Mouse (Mus musculus) liver, embryonic 11.5 days (tissue): ENCODE results near the gene Sall2. TPM values are rescaled to one million over a fixed set of nuclear protein-coding genes. Genes with fewer than 3 reads are reported as not detected.

Experiments
- ATAC-seq: fragments of 200-750 bp; cut with Nextera tagmentation; replicated peaks from 2 replicates; pipeline ENCODE4 v1.8.0; 2017; ENCODE audit warnings: moderate number of reproducible peaks, mild to moderate bottlenecking, moderate TSS enrichment, moderate library complexity; ENCODE audit not compliant: low FRiP score
- DNase-seq: peaks from one replicate; pipeline ENCODE4 v3.0.0-alpha.2; 2017; ENCODE audit warnings: low spot score
- H3K27ac ChIP-seq: fragments of 300-500 bp; sonication (generic); 2 replicates; pipeline ENCODE4 v1.5.1; 2014; ENCODE audit warnings: mild to moderate bottlenecking, low read depth, low read length, control low read depth
- H3K27me3 ChIP-seq: fragments of 300-500 bp; sonication (generic); replicated peaks from 2 replicates; pipeline ENCODE4 v1.6.1; 2014; ENCODE audit warnings: low read length, mixed read lengths; ENCODE audit not compliant: control insufficient read depth, insufficient read depth
- H3K36me3 ChIP-seq: fragments of 300-500 bp; sonication (generic); 2 replicates; pipeline ENCODE4 v1.6.1; 2014; ENCODE audit warnings: mild to moderate bottlenecking, low read length, moderate library complexity, mixed read lengths; ENCODE audit not compliant: control insufficient read depth, insufficient read depth
- H3K4me1 ChIP-seq: fragments of 300-500 bp; sonication (generic); replicated peaks from 2 replicates; pipeline ENCODE4 v1.6.1; 2014; ENCODE audit warnings: low read length, mixed read lengths; ENCODE audit not compliant: control insufficient read depth, insufficient read depth
- H3K4me2 ChIP-seq: fragments of 300-500 bp; sonication (generic); 2 replicates; pipeline ENCODE4 v1.6.1; 2014; ENCODE audit warnings: mild to moderate bottlenecking, control low read depth, moderate library complexity
- H3K4me3 ChIP-seq: fragments of 300-500 bp; sonication (generic); 2 replicates; pipeline ENCODE4 v1.5.1; 2014; ENCODE audit warnings: low read depth, low read length, control low read depth
- H3K9ac ChIP-seq: fragments of 300-500 bp; sonication (generic); 2 replicates; pipeline ENCODE4 v1.6.1; 2014; ENCODE audit warnings: low read depth, low read length, control low read depth
- H3K9me3 ChIP-seq: fragments of 300-500 bp; sonication (generic); 2 replicates; pipeline ENCODE4 v1.6.1; 2016; ENCODE audit warnings: low read length, inconsistent platforms, mixed read lengths; ENCODE audit not compliant: control insufficient read depth
- WGBS: fragments of 180-500 bp; shearing (Covaris S2); extraction: QIAGEN DNeasy Blood & Tissue Kit; methylation state at CpG from one replicate; pipeline ENCODE4 v1.1.7; 2014; 5-methylcytosine and 5-hydroxymethylcytosine counted together
- polyA plus RNA-seq: library from polyadenylated mRNA; unstranded; fragments of >200 nt; fragmentation: Nextera tagmentation; extraction: Ambion mirVana; gene quantifications from 2 replicates; pipeline ENCODE4 v1.2.1, GENCODE M21; 2014

Sall2 gene
- polyA plus RNA-seq: 9.8 and 11.6 TPM in 2 replicates

DNA sequence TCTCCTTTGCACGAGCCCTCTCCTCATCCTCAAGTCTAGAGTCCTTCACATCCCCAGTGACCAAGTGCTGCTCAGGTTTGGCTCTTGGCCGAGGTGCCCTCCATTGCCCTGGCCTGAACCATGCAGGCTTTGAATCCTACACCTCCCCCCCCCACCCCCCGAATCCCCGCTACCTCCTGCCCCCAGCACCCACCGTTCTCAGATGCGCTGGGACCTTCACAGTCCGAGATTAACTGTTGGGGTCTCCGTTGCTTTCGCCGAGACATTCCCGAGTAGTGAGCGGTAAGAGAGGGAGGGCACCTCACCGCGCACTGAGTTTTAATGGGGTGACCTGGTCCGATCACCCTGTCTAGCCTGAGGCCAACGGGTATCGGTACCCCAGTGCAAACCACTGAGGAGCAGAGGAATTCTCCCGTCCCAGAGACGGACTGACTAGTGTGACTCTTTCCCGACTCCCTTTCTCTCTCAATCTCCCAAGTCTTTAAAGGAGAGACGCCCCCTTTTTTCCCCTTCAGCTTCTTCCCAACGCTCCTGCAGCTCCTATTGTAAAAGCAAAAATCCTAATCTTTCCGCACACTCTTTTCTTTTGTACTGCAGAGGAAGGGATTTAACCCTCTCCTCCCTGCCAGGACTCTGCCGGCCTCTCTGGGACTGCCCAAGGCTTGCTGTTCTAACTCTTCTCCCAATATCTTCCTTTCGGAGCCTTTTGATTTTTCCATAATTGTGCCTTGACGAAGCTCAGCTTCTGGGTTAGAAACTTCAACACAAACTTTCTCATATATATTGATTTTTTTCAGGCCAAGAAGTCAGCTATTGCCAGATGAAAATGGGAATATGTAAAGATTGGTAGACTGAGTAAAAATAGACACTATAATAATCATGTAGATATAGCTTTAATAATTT lies at the start of gene Sall2:
Sall2 (minus strand) TSS at position 853 of the 903 bp plus-strand sequence.
- Histone ChIP-seq H3K4me1 (no peaks in the 10 kb centered on the region), H3K9me3 (no peaks in the 10 kb centered on the region), H3K9ac (no peak within 1 kb of the TSS), H3K36me3 (no peaks in the 10 kb centered on the region), H3K27ac (no peak within 1 kb of the TSS), H3K27me3 (peaks cover 55% of the 10 kb centered on the region), H3K4me2 (peak within 1 kb of the TSS; percentile 60), H3K4me3 (peak within 1 kb of the TSS; percentile 35)
- 4% methylated on average over 26 of the region's 26 CpGs for WGBS
- no peak for DNase-seq
- no peak for ATAC-seq

GRCm38 (mm10) chr14:52368741-52369140 lies 40.2 kb upstream of the Sall2 start:
- Histone ChIP-seq H3K36me3 (no peaks in the 10 kb centered on the region), H3K4me1 (no peaks in the 10 kb centered on the region), H3K27ac (no peak overlapping the region), H3K4me2 (no peak overlapping the region), H3K9me3 (no peaks in the 10 kb centered on the region), H3K4me3 (no peak overlapping the region), H3K9ac (no peak overlapping the region), H3K27me3 (no peaks in the 10 kb centered on the region)
- WGBS: 78% methylated on average over 3 of the region's 3 CpGs
- DNase-seq (no peak), ATAC-seq (no peak)

DNA sequence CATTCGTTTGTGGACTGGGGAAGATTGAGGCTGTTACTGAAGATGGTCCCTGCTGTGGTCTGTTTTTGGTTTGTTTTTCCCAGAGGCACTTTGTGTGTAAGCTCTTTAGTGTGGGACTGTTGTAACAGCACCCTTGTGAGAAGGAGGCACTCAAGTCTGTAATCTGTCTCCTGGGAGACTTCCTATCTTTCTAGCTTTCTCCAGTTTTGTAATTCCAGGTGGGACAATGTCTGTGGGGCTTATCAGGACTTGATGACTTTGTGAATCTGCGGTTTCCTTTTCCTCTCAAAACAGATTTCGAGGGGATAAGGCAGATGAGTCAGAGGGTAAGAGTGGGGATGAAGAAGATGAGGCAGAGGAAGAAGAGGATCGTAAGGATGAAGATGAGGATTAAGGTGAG lies 27.7 kb upstream of the Sall2 start, which contains the start of gene Olfr1513:
Olfr1513 (minus strand) TSS at position 101 of the 400 bp plus-strand sequence.
- Histone ChIP-seq H3K27ac (no peak within 1 kb of the TSS), H3K4me1 (no peaks in the 10 kb centered on the region), H3K27me3 (no peaks in the 10 kb centered on the region), H3K9me3 (no peaks in the 10 kb centered on the region), H3K9ac (no peak within 1 kb of the TSS), H3K4me3 (no peak within 1 kb of the TSS), H3K4me2 (no peak within 1 kb of the TSS), H3K36me3 (no peaks in the 10 kb centered on the region)
- DNase-seq (no peak), ATAC-seq (no peak)
- WGBS: 66% methylated on average over 4 of the region's 4 CpGs

- Histone ChIP-seq H3K4me1 (peaks cover 3% of the 10 kb centered on the region; the same call in 1 of the 2 replicates), H3K9ac (no peak overlapping the region), H3K36me3 (no peaks in the 10 kb centered on the region), H3K27me3 (no peaks in the 10 kb centered on the region), H3K4me3 (no peak overlapping the region), H3K4me2 (no peak overlapping the region), H3K9me3 (peaks cover 2% of the 10 kb centered on the region; the same call in 1 of the 2 replicates), H3K27ac (no peak overlapping the region)
- DNase-seq (no peak), ATAC-seq (no peak)
- WGBS: 72% methylated on average over 6 of the region's 6 CpGs
Measured at GRCm38 (mm10) chr14:52339512-52339852, 10.9 kb upstream of the Sall2 start.

- H3K4me2 ChIP-seq: peak overlapping the region; percentile 3; the same call in 1 of the 2 replicates
- 26% methylated on average over 21 of the region's 21 CpGs for WGBS
- H3K4me3 ChIP-seq: no peak overlapping the region
Measured at GRCm38 (mm10) chr14:52338751-52339511, 10.4 kb upstream of the Sall2 start.

DNA sequence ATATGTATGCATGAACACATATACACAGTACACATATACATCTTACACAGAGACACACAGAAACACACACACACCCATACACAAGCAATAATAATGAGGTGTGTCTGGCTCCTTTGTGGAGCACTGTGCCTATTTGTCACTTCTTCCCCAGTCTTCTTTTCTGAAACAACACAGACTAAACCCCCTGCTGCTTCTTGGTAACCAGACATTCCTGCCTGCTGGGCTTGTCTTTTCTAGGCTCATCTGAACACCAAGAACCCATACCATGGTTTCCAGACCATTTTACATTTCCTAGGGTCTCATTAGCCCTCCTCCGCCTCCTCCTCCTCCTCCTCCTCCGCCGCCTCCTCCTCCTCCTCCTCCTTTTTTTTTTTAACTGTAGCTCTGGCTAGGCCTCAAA lies 3.6 kb upstream of the Sall2 start:
- H3K4me2 ChIP-seq: no peak overlapping the region
- H3K27ac ChIP-seq: no peak overlapping the region
- peaks cover 36% of the 10 kb centered on the region for H3K27me3 ChIP-seq
- no peaks in the 10 kb centered on the region for H3K36me3 ChIP-seq
- ATAC-seq (no peak), DNase-seq (no peak)
- no peaks in the 10 kb centered on the region for H3K4me1 ChIP-seq
- 65% methylated on average over 3 of the region's 3 CpGs for WGBS
- no peak overlapping the region for H3K9ac ChIP-seq
- no peak overlapping the region for H3K4me3 ChIP-seq
- no peaks in the 10 kb centered on the region for H3K9me3 ChIP-seq

More at GRCm38 (mm10) chr14:52338751-52339511, 10.4 kb upstream of the Sall2 start:
- Histone ChIP-seq H3K27ac (no peak overlapping the region), H3K9me3 (no peaks in the 10 kb centered on the region), H3K4me1 (peaks cover 3% of the 10 kb centered on the region; the same call in 1 of the 2 replicates), H3K36me3 (no peaks in the 10 kb centered on the region), H3K27me3 (no peaks in the 10 kb centered on the region), H3K9ac (no peak overlapping the region)
- ATAC-seq (peak; percentile 71), DNase-seq (peak; percentile 37)

DNA sequence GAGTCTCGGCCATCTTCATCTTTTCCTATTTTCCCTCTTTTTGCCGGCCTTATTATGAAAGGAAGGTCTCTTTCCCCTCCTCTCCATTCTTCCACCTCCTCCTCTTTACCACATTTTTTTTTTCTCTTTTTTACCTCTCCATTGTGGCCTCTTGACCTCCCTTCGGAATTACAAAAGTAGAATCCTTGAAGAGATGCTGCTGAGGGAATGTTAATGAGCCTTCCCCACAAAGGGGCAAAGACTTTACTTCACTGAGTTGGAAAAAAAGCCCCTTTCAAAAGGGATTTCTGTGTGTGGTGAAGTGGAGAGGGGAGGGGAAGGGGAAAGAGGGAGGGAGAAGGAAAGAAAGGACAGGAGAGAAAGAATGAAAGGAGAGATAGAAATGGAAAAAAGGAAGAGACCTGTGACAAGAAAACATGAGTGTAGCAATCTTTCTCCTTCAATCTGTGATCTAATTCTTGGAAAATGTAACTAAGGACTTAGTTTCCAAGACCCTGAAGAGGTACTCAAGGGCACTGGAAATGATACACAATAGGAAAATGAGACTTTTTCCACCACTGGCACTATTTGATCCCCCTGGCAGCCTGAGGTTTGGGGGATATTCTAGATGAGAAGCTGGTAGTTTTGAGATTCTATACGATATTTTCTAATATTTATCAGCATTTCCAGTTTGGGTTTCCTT lies 2.6 kb upstream of the Sall2 start:
- Histone ChIP-seq H3K27me3 (peaks cover 46% of the 10 kb centered on the region), H3K4me1 (no peaks in the 10 kb centered on the region)
- DNase-seq: no peak

GRCm38 (mm10) chr14:52327375-52327901 lies 1.1 kb downstream of the Sall2 start:
- Histone ChIP-seq H3K9me3 (no peaks in the 10 kb centered on the region), H3K9ac (no peak overlapping the region), H3K4me3 (peak overlapping the region; percentile 35), H3K36me3 (no peaks in the 10 kb centered on the region), H3K27ac (no peak overlapping the region), H3K4me2 (peak overlapping the region; percentile 60), H3K4me1 (no peaks in the 10 kb centered on the region), H3K27me3 (peaks cover 55% of the 10 kb centered on the region)
- no peak for DNase-seq
- no peak for ATAC-seq
- WGBS: 10% methylated on average over 14 of the region's 14 CpGs

More for the DNA sequence above, 2.6 kb upstream of the Sall2 start:
- Histone ChIP-seq H3K9me3 (no peaks in the 10 kb centered on the region), H3K27ac (no peak overlapping the region), H3K36me3 (no peaks in the 10 kb centered on the region), H3K4me3 (no peak overlapping the region), H3K4me2 (no peak overlapping the region), H3K9ac (no peak overlapping the region)
- WGBS: 28% methylated on average over 4 of the region's 4 CpGs
- ATAC-seq: no peak
